Mouse (Mus musculus) C2C12 (cell line): ENCODE results near the gene 3110009E18Rik. TPM values are rescaled to one million over a fixed set of nuclear protein-coding genes. Genes with fewer than 3 reads are reported as not detected.

Experiments
- H3K27me3 ChIP-seq: one replicate; pipeline ENCODE4 v1.6.1; 2011; ENCODE audit not compliant: control insufficient read depth, insufficient read depth, insufficient read length
- H3K36me3 ChIP-seq: one replicate; pipeline ENCODE4 v1.6.1; 2011; ENCODE audit not compliant: control insufficient read depth, insufficient read depth
- H3K4me3 ChIP-seq: one replicate; pipeline ENCODE4 v1.5.1; 2011; ENCODE audit warnings: mild to moderate bottlenecking, control low read depth; ENCODE audit not compliant: poor library complexity, insufficient read depth, severe bottlenecking
- H3K79me2 ChIP-seq: one replicate; pipeline ENCODE4 v1.6.1; 2011; ENCODE audit not compliant: control insufficient read depth, insufficient read depth
- H3K79me3 ChIP-seq: one replicate; pipeline ENCODE4 v1.6.1; 2011; ENCODE audit warnings: low read depth, control low read depth
- H3ac ChIP-seq: one replicate; pipeline ENCODE3; 2011; ENCODE audit warnings: low read depth; ENCODE audit not compliant: control insufficient read depth, insufficient read length
- CEBPB ChIP-seq: IDR thresholded peaks from one replicate; pipeline ENCODE4 v1.6.1; 2011; ENCODE audit warnings: low read depth, mild to moderate bottlenecking, control low read depth, moderate library complexity
- CTCF ChIP-seq: IDR thresholded peaks from one replicate; pipeline ENCODE4 v1.5.1; 2011; ENCODE audit not compliant: control insufficient read depth, insufficient read depth, insufficient read length
- FOSL1 ChIP-seq: IDR thresholded peaks from one replicate; pipeline ENCODE4 v1.8.0; 2011; ENCODE audit warnings: mild to moderate bottlenecking, low read length; ENCODE audit not compliant: poor library complexity, insufficient read depth, severe bottlenecking
- MAX ChIP-seq: IDR thresholded peaks from one replicate; pipeline ENCODE4 v1.6.1; 2011; ENCODE audit warnings: mild to moderate bottlenecking, control low read depth
- MYOD1 ChIP-seq: IDR thresholded peaks from one replicate; pipeline ENCODE4 v1.6.1; 2011; ENCODE audit warnings: low read depth; ENCODE audit not compliant: control insufficient read depth, insufficient read length
- MYOG ChIP-seq: IDR thresholded peaks from one replicate; pipeline ENCODE4 v1.6.1; 2011; ENCODE audit not compliant: control insufficient read depth, insufficient read length; ENCODE audit errors: extremely low read depth
- USF1 ChIP-seq: IDR thresholded peaks from one replicate; pipeline ENCODE4 v1.6.1; 2011; ENCODE audit warnings: low read depth, mild to moderate bottlenecking, control low read depth, moderate library complexity
- polyA plus RNA-seq: library from polyadenylated mRNA; unstranded; fragments of >200 nt; fragmentation: generic; extraction: Trizol; gene quantifications from one replicate; pipeline ENCODE4 v1.2.1, GENCODE M21; 2012; ENCODE audit warnings: missing spikeins

Gene 3110009E18Rik
- polyA plus RNA-seq, 1 experiment, result 19.8 TPM

GRCm38 (mm10) chr1:120145527-120146216 is 24.7 kb downstream of the 3110009E18Rik start:
- Histone ChIP-seq H3K36me3 (no peaks in the 10 kb centered on the region), H3K4me3 (no peak overlapping the region), H3ac (no peak overlapping the region), H3K79me3 (no peaks in the 10 kb centered on the region), H3K27me3 (no peaks in the 10 kb centered on the region), H3K79me2 (no peaks in the 10 kb centered on the region)
- no peak for TF ChIP-seq USF1

- H3K79me2 ChIP-seq, result no peaks in the 10 kb centered on the region
- H3K36me3 ChIP-seq, result no peaks in the 10 kb centered on the region
- no peak overlapping the region for H3ac ChIP-seq
- no peaks in the 10 kb centered on the region for H3K27me3 ChIP-seq
- no peak overlapping the region for H3K4me3 ChIP-seq
- no peak for TF ChIP-seq MAX
- TF ChIP-seq MYOD1, result no peak
- no peak for TF ChIP-seq FOSL1
- no peaks in the 10 kb centered on the region for H3K79me3 ChIP-seq
These were observed 26.0 kb downstream of the 3110009E18Rik start for GRCm38 (mm10) chr1:120146994-120147393.

- Histone ChIP-seq H3ac (no peak overlapping the region), H3K79me3 (no peaks in the 10 kb centered on the region), H3K79me2 (no peaks in the 10 kb centered on the region), H3K4me3 (no peak overlapping the region), H3K36me3 (no peaks in the 10 kb centered on the region), H3K27me3 (no peaks in the 10 kb centered on the region)
- TF ChIP-seq MAX (no peak), MYOG (no peak), USF1 (no peak), CTCF (no peak), FOSL1 (no peak), CEBPB (no peak), MYOD1 (no peak)
These were observed 33.2 kb downstream of the 3110009E18Rik start for GRCm38 (mm10) chr1:120154232-120154631.

GRCm38 (mm10) chr1:120155325-120155724 is 34.3 kb downstream of the 3110009E18Rik start:
- no peaks in the 10 kb centered on the region for H3K79me3 ChIP-seq
- no peak overlapping the region for H3K4me3 ChIP-seq
- TF ChIP-seq MYOG (no peak), CEBPB (no peak), USF1 (no peak), MYOD1 (no peak), MAX (no peak), CTCF (peak; percentile 60), FOSL1 (no peak)
- no peaks in the 10 kb centered on the region for H3K36me3 ChIP-seq
- H3ac ChIP-seq, result no peak overlapping the region
- H3K27me3 ChIP-seq, result no peaks in the 10 kb centered on the region
- no peaks in the 10 kb centered on the region for H3K79me2 ChIP-seq

- Histone ChIP-seq H3ac (no peak overlapping the region), H3K27me3 (no peaks in the 10 kb centered on the region), H3K4me3 (no peak overlapping the region), H3K79me3 (no peaks in the 10 kb centered on the region), H3K36me3 (no peaks in the 10 kb centered on the region), H3K79me2 (no peaks in the 10 kb centered on the region)
- no peak for TF ChIP-seq FOSL1
- TF ChIP-seq CEBPB, result no peak
These were observed 37.6 kb downstream of the 3110009E18Rik start for GRCm38 (mm10) chr1:120158474-120159127.

GRCm38 (mm10) chr1:120161502-120161901 is 40.5 kb downstream of the 3110009E18Rik start:
- no peak overlapping the region for H3K4me3 ChIP-seq

More at GRCm38 (mm10) chr1:120161502-120161901, 40.5 kb downstream of the 3110009E18Rik start:
- no peaks in the 10 kb centered on the region for H3K27me3 ChIP-seq
- H3K36me3 ChIP-seq, result no peaks in the 10 kb centered on the region
- H3ac ChIP-seq, result no peak overlapping the region
- TF ChIP-seq CEBPB (no peak), MYOG (no peak), MYOD1 (no peak), FOSL1 (no peak), MAX (no peak), USF1 (no peak), CTCF (no peak)
- no peaks in the 10 kb centered on the region for H3K79me3 ChIP-seq
- H3K79me2 ChIP-seq, result no peaks in the 10 kb centered on the region
